Mouse (Mus musculus): ENCODE measurements around the gene Cpne1.

DNA sequence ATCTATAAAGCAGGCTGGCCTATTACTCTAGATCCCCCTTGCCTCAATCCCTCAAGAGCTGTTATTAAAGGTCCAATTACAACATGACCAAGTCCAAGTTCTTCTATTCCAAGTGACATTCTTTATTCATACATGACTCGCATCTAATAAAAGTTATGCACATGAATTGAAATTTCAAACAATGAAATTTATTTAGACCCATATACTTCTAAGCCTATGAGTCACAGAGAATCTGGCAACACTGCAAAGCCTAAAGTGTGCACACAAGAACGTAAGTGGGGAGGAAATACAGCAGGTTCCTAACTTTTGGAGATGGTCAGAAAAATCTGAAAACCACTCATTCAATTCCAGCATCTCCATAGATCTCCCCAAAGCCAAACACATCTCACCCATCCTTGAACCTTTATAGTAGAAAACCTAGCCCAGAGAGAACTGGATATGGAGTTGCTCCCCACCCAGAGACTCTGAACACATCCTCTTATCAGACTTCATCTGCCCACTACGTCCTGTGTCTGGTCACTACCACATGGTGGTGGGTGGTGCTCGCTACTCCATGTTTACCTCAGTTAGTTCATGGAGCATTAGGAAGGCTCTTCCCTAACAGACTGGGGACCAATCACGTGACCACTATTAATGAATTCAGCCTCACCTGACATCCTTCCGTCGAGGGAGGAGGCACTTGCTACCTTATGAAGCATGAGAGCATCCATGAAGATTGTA lies 24.2 kb downstream of the Cpne1 start:
- TF ChIP-seq POLR2A (IDR thresholded peaks at IDR 0.05; ENCODE audit: control insufficient read depth, extremely low read depth, insufficient read depth, low read length, poor library complexity) (no peak), CTCF (IDR thresholded peaks at IDR 0.05; ENCODE audit: borderline replicate concordance, control insufficient read depth, extremely low read depth, insufficient read depth, low read length, poor library complexity) (no peak)
